Mouse (Mus musculus) urinary bladder, postnatal 4 days (tissue): ENCODE data around the gene Senp2.
"Not testable (repeated sequence)": the region's sequence is repeated elsewhere in the genome, so short reads cannot be mapped to it uniquely, and the experiment has no call there.

ENCODE experiments used
- DNase-seq, 2 experiments: peaks; one replicate each; pipeline ENCODE4 v3.0.0; 2021 to 2022; ENCODE audit warnings: low spot score in 2 of 2

The Senp2 gene

DNA sequence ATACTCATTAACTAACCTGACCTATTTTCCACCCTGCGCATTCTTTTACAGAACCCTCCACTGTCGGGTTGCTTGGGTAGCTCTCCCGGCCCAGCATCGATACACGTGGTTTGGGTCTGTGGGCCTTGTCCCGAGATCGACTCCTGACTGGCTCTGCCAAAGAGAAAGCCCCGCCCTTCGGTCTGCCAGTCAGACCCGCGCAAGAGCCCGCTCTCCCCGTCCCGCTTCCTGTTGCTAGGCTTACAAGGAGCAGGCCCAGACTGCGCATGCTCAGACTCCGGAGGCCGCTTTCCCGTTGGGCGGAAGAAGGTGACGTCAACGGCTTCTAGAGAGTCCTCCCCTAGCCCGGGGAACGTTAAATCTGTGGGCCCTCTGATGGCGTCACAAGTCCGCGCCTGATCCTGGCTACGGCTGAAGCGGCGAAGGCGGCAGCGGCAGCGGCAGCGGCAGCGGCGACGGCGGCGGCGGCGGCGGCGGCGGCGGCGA, at the start of gene Senp2:
TSS of gene Senp2 (plus strand) at position 386 of the 486 bp plus-strand sequence.
- peak; percentile 100 for DNase-seq

DNA sequence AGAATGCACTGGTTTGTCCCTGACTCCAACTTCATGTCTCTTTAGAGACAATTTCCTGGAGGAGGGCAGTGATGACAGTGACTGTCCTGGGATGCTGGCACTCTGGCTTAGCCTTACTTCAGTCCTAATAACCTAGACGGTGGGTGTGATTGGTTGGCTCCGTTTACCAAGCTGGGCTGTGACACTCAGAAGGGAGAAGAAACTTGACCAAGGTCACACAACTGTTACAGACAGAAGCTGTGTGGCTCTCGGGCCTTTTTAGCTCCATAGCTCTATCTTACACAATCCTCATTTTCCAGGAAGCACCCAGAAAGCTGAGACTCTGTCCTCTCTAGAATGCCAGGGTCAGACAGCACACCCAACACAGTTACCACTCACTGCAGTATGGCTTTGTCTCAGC, 43.7 kb upstream of the Senp2 start:
- no peak for DNase-seq

DNA sequence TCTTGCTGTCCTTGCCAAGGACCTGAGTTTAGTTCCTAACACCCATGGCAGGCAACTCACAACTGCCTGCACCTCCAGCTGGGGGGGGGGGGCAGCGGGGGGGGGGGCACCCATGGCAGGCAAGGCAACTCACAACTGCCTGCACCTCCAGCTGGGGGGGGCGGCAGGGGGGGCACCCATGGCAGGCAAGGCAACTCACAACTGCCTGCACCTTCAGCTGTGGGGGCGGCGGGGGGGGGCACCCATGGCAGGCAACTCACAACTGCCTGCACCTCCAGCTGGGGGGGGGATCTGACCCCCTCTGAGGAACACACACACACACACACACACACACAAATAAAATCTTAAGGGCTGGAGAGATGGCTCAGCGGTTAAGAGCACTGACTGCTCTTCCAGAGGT, 39.4 kb upstream of the Senp2 start:
- no peak for DNase-seq

DNA sequence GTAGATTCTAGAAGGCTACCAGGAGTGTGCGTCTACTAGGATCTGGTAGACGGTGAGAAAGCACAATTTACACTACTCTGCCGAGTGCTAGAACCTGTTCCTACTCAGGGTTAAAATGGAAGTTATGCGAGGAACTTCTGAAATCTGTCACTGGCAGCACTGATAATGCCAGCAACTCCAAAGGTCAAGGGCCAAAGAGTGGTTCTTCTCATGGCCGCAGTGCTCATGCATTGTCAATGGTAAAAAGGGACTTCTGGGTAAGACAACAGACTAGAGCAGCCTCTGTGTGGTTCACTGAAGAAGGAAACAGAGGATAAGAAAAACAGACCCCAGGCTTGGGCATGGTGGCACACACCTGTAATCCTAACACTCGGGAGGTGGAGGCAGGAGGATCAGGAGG, 38.7 kb upstream of the Senp2 start:
- no peak for DNase-seq

DNA sequence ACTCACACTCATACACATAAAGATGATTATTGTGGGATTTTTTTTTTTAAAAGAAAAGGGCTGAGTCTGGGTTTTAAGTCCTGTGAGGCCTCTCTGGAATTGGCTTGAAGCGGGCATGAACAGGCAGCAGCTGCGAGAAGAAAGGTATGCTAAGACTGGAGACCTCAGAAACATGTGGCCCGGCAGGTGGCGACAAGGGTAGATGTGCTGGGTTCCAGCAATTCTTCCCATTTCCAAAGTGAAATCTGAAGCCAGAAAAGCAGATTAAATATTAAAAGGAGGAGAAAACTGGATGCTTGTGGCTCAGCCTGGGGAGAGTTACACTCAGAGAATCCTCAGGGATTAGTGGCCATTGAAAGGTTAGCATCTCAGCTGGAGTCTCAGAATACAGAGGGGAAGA, 37.8 kb upstream of the Senp2 start:
- no peak for DNase-seq

DNA sequence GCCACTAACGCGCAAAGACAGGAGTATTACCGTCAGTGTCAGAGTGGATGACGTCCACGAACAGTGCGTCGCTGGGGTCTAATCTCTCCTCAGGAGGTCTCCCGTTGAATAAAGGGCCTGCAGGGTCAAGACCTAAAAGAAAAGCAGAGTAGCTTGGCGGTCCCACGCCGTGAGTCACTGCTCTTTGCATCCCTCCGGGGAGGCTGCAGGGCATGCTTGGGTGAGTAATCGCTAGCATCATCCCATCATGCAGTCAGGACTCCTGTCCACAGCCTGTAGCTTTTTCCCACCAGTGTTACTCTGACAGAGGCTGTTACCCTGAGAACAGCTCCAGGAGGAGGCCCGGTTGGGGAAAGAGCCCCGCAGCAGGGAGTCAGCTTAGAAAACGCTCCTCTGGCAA, 33.1 kb upstream of the Senp2 start:
- DNase-seq, result peak in 1 of 2 experiments; percentile 18

DNA sequence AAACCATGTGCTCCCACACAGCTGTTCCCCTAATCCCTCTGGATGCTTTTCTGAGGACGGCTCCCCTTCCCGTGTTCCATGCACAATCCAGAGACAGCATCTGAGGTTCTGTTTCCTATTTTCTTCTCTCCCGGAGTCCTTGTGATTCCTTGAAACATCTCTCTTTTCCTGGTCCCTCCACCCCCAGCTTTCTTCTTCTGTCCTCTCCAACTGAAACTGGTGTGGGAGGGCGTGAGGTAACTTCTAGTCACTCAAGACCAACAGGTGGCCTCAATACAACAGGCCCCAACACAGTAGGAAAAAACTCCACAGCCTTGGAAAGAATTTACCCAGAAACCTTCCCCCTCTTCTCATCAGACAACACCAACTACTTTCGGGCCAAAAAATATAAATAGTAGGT, 31.9 kb upstream of the Senp2 start:
- no peak for DNase-seq

DNA sequence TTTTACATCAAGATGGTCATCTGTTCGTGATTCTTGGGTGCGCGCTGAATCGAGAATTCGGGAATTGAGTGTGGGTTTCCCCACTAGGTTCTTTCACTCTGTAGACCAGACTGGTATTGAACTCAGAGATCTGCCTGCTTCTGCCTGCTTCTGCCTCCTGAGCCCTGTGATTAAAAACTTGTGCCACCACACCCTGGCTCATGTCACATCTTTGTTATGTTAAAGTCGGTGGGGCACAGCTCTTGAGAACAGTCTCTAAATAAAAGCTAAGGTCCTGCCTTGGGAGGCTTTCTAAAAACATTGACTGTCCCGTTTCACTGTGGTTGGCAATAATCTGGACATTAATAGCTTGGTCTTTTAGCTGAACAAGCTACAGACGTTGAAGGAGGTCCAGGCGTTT, 26.1 kb upstream of the Senp2 start:
- no peak for DNase-seq

DNA sequence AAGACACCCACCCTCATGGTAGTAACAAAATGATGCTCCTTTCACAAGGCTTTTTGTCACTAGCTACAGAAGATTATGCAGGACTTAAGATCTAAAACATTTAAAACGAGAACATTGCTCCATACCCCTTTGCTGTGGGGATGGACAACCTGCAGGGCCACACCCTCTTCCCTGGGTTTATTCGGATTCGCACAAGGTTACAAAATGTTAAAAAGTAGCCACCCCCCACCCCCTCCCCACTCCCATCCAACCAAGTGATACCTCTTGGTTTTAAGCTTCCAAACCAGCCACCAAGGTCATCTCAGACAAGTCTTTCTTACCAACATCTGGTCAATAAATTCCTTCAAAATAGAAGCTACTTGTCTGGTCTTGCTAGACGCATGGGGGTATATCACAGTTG, 25.7 kb upstream of the Senp2 start:
- no peak for DNase-seq

DNA sequence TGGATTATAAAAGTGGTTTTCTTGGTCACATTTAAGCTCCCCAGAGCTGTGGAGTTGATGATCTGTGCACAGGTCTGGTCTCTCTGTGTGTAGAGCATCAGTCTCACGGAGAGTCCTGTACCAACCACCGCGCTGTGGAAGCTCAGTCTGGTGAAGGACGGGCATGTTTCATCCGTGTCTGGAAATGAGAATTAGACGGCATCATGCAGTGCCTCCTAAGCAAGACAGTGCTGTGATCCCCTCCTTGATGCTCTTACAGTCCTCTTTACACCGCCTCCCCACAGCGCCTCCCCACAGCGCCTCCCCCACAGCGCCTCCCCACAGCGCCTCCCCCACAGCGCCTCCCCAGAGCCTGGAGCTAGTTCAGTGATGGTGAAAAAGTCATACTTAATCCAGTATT, 25.2 kb upstream of the Senp2 start:
- no peak for DNase-seq

DNA sequence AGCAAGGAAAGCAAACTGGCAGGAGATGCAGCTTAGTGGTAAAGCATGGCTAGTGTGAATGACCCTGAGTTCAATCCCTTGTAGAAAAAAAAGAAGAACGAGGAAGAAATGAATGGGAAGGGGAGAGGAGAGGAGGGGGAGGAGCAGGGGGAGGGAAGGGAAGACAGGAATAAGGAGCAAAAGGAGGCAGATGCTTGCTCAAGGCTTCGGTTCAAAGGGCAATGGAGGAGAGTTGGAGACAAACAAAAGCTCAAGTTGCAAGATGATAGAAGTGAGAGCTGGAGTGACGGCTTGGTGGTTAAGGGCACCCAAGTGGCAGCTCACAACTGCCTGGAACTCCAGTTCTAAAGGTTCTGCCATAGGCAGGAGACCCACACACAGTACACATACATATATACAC, 23.1 kb upstream of the Senp2 start:
- no peak for DNase-seq

DNA sequence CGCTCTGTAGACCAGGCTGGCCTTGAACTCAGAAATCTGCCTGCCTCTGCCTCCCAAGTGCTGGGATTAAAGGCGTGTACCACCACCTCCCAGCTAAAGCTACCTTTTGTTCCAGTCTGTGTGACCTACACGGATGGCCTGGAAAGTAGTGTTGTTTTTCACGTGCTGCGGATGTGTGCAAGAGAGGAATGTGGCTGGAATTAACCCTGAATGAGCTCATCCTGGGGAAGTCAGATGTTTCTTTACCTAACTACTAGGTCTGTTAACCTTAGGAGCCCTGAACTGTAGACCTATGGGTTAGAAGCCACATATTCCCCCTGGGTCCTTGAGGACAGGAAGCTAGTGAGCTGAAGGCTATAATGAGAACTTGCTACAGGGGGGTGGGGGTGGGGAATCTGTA, 21.3 kb upstream of the Senp2 start:
- DNase-seq, result no peak

DNA sequence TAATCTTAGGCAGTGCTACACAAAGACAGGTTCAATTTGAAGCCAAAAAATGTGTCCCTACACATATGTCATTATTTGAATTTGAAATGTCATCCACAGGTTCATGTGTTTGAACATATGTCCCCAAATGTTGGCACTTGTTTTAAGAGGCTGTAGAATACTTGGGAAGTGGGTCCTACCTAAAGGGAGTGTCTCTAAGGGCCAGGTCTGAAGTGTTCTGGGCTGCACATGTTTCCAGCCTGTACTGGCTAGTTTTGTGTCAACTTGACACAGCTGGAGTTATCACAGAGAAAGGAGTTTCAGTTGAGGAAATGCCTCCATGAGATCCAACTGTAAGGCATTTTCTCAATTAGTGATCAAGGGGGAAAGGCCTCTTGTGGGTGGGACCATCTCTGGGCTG, 18.4 kb upstream of the Senp2 start:
- DNase-seq, result not testable (repeated sequence)

DNA sequence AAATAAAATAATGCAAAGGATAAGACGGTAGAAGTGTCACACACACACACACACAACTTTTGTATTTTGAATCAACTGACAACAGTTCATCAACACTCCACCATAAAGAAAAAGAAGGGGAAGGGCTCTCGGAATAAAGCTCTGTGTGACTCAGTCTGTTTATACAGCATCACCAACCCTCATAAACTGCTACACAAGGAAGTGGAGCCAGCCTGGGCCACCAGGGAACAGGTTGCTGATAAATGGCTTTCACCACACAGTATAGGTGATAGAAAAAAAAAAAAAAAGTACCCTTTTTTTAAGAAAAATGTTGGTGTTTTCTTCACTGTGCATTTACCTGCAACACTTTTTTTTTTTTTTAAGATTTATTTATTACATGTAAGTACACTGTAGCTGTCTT, 17.5 kb upstream of the Senp2 start:
- no peak for DNase-seq

DNA sequence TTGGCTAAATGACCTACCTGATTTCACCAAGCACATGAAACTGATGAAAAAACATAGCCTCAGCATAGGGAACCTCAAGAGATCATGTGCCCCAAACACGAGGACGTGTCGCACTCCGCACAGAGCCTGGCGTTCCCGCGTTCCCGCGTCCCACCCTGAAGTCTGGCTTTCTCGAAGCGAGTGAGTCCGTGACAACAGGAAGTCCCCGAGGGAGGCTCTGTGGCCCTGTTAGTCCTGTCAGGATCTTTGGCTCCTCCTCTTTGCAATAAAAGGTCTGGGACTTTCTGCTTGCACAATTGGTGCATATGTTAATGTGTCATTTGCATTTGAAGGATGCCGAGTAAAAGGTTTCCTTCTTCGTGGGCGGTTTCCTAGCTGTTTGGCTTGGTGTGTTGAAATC, 14.0 kb upstream of the Senp2 start, which contains the start of gene Liph:
TSS of gene Liph (minus strand) at position 360 of the 400 bp plus-strand sequence.
- peak in 1 of 2 experiments; percentile 30 for DNase-seq

DNA sequence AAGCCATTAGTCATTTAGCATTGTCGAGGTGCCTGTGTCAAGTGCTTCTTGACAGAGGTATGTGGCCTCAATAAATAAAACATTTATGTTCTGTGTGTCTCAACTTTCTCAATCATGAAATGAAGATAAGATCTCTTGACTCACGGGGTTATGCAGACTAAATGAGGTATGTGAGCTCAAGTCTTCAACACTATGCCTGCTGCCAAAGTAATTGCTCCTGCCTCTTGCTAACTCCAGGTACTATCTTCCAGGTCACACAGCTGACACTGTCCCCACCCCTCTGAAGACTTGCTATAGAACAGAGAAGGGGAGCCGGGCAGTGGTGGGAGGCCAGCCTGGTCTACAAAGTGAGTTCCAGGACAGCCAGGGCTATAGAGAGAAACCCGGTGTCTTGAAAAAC, 12.9 kb upstream of the Senp2 start:
- DNase-seq, result no peak

DNA sequence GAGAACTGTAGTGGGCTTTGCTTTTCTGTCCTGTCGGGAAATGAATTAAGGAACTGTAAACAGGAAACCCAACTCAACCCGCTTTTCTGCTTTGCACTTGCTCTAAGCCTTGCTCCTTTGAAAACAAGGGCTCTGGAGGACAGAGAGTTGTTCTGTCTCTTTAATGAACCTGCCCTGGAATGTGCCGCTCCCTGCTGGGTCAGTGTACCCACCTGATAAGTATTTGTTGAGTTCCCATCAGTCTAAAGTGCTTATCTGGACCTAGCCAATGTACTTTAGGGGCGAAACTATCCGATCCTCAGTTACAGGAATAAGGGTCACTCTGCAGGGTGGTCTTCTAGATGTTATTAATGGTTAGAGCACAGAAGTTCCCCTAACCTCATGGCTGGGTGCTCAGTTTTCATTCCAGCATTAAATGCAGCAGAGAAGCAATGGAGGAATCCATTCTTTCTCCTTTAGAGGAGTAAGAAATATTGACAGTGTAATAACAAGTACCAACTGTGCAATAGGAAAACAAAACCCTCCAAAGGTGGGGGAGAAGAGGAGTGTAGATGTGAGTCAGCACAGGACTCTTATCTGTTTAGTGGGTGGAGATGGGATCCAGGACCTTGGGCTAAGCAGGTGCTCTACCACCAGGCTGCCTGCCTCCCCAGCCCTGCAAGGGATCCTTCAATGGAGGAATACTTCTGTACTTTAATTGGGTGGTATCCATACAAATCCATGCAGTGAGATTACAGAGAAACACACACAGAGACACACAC, 12.2 kb upstream of the Senp2 start:
- no peak for DNase-seq

DNA sequence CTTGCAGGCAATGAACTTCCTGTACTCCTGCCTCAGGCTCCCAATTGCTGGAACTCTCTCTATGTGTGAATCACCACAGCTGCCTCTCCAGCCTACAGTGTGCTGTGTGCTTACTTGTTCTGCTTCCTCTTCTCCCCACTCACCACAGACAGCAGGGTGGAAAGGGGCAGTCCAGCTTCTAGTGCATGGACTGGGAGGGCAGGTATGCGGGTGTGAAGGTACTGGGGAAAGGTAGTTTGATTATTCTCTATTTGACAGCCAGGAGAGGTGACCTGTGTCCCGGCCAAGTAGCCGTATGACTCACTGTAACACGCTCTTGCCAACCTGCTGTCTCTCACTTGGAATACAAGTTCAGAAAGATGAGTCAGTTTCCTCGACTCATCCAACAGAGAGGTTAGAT, 11.2 kb upstream of the Senp2 start:
- DNase-seq, result peak in 1 of 2 experiments; percentile 27

DNA sequence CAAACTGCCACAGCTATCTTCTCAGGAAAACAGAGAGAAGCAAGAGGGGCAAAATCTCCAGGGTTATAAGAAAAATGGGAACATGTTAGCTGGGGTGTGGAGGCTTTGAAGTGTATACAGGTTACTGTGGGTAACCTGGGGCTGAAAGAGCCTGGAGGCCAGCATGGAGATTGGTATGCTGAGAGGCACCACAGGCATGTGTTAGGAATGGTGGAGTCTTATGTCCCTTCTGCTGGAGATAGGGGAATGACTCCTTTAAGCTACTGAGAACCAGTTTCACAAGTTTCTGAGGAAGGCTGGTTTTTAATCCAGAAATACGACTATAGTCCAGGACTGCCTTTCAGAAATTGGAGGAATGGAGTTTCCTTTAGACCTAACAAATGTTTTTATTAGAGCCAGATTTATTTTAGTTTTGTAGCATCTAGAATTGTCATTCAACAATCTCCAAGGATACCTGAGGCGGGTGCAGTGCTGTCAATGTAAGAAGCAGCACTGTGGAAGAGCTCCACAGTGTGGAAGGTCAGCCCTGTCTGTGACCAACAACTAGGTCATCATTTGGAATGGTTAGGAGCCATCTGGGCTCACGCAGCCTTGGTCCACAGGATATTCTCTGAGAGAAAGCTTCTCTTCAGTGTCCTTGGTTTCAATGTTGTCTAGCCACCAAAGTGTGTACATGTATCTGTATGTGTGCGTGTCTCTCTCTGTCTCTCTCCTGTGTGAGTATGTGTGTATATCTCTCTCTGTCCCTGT, 9.2 kb upstream of the Senp2 start:
- no peak for DNase-seq

DNA sequence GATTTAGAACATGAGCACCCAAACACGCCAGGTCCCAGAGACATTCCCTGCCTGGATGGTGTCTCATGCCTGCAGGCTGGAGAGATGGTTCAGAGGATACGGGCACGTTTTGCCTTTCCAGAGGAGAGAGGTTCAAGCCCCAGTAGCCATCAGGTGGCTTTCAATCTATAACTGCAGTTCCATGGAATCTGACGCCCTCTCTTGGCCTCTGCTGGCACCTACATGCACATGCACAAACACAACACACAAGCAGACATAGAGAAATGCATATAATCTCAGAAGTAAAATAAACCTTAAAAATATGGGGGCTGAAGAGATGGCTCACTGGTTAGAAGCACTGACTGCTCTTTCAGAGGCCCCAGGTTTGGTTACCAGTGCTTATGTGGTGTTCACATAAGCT, 8.1 kb upstream of the Senp2 start:
- no peak for DNase-seq

DNA sequence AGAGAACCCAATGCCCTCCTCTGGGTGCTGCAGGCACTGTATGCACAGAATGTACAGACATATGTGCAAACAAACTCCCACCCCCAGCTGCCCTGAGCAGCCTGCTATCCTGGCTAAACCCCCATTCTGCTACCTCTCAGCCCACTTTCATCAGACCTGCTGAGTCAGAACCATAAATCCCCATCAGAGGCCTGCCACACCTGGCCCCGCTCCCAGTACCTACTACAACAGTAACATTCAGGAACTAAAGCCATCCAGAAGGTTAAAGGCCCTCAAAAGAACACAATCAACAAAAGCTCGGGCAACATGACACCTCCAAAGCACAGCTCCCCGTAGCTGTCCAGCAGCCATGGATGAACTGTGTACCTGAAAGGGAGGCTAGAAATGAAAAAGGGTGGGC, 7.7 kb upstream of the Senp2 start:
- DNase-seq, result no peak

DNA sequence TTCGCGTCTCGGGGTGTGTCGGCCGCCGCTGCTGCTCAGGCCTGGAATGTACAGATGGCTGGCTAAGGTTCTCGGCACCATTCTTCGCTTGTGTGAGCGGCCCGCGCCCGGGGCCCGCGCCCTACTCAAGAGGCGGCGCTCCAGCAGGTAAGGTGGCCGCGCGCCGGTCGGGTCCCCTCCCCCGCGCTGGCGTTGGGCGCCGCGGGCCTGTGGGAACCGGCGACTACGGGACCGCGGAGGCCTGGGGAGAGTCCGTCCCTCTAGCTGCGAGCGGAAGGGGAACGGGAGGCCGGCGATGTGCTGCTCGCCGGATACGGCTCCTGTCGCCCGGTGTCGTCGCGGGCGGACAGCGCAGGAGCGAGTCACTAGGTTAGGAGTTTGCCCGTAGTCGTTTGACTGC, 312 bp downstream of the Senp2 start:
- DNase-seq, result no peak

DNA sequence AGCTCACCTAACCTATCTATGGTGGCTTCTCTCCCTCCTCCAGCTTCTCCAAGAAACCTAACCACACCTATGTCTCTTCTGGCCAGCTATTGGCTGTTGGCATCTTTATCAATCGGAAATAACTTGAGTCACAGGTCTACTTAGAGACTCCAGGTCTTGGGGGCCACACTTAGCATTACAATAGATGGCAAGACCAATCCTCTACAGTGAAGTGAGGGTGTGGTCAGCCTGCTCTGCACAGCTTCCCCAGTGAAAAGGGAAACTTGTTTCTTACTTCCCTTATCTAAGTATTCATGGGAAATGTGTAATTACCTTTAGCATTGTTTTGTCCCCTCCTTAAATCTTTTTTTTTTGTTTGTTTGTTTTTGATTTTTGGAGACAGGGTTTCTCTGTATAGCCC, 6.3 kb downstream of the Senp2 start:
- DNase-seq, result no peak
